Mouse (Mus musculus) NIH3T3 (cell line): ENCODE results near the gene Spin2g.
"Not testable (repeated sequence)": the region's sequence is repeated elsewhere in the genome, so short reads cannot be mapped to it uniquely, and the experiment has no call there.

ENCODE experiments used
- DNase-seq: peaks from one replicate; pipeline ENCODE4 v3.0.0-alpha.2; 2012; ENCODE audit warnings: low read depth

Gene Spin2g

DNA sequence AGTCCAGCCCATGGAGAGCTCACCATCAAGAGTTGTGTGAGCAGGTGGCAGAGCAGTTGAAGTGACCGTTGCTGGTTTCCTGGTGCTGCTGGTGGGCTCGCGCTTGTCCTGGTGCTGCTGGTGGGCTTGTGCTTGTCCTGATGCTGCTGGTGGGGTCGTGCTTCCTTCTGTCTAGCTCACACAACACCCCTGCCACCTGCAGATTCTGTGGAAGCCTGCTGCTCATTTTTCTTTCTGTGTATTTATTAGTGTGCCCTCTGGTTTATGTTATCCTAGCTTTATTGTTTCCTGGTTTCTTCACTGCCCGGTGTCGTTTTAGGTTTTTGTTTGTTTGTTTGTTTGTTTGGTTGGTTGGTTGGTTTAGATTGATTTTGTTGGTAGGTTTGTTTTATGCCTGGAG, at the start of gene Spin2g:
Gene Spin2g (minus strand): TSS at position 101 of the 400 bp plus-strand sequence.
- DNase-seq, result not testable (repeated sequence)
